Mouse (Mus musculus): ENCODE results near the gene Ets1. TPM values are rescaled to one million over a fixed set of nuclear protein-coding genes. Genes with fewer than 3 reads are reported as not detected.

The Ets1 gene
- polyA plus RNA-seq, 1 experiment from 2014 or later: 13.6 TPM

GRCm38 (mm10) chr9:32608831-32609610 is 27.0 kb upstream of the Ets1 start:
- 86% methylated on average over 10 of the region's 10 CpGs for WGBS
- no peak for TF ChIP-seq CTCF (IDR thresholded peaks at IDR 0.05; ENCODE audit: low read depth)
- Histone ChIP-seq H3K27ac (ENCODE audit: low read depth, low read length) (no peak overlapping the region), H3K9ac (ENCODE audit: low read depth, low read length) (no peak overlapping the region), H3K36me3 (ENCODE audit: control insufficient read depth, insufficient read depth) (no peaks in the 10 kb centered on the region), H3K4me2 (replicated peaks; ENCODE audit: low read depth) (no peak overlapping the region), H3K4me3 (ENCODE audit: low read depth, low read length) (no peak overlapping the region), H3K27me3 (replicated peaks; ENCODE audit: control insufficient read depth, insufficient read depth, low read length) (no peaks in the 10 kb centered on the region), H3K4me1 (replicated peaks; ENCODE audit: control insufficient read depth, insufficient read depth, low read length) (no peaks in the 10 kb centered on the region), H3K9me3 (ENCODE audit: control insufficient read depth) (no peaks in the 10 kb centered on the region)
- ATAC-seq: no peak

GRCm38 (mm10) chr9:32610218-32610617 is 25.8 kb upstream of the Ets1 start:
- no peak for ATAC-seq
- H3K9ac ChIP-seq (ENCODE audit: low read depth, low read length): no peak overlapping the region
- H3K27me3 ChIP-seq (replicated peaks; ENCODE audit: control insufficient read depth, insufficient read depth, low read length): no peaks in the 10 kb centered on the region
- no peak overlapping the region for H3K4me3 ChIP-seq (ENCODE audit: low read depth, low read length)
- H3K4me1 ChIP-seq (replicated peaks; ENCODE audit: control insufficient read depth, insufficient read depth, low read length): no peaks in the 10 kb centered on the region
- no peaks in the 10 kb centered on the region for H3K9me3 ChIP-seq (ENCODE audit: control insufficient read depth)
- H3K27ac ChIP-seq (ENCODE audit: low read depth, low read length): no peak overlapping the region
- no peak for TF ChIP-seq CTCF (IDR thresholded peaks at IDR 0.05; ENCODE audit: low read depth)
- WGBS: 91% methylated on average over 8 of the region's 8 CpGs
- no peak overlapping the region for H3K4me2 ChIP-seq (replicated peaks; ENCODE audit: low read depth)
- no peaks in the 10 kb centered on the region for H3K36me3 ChIP-seq (ENCODE audit: control insufficient read depth, insufficient read depth)

GRCm38 (mm10) chr9:32610631-32611030 is 25.4 kb upstream of the Ets1 start:
- ATAC-seq: no peak
- no peak overlapping the region for H3K4me2 ChIP-seq (replicated peaks; ENCODE audit: low read depth)
- H3K27me3 ChIP-seq (replicated peaks; ENCODE audit: control insufficient read depth, insufficient read depth, low read length): no peaks in the 10 kb centered on the region
- no peaks in the 10 kb centered on the region for H3K36me3 ChIP-seq (ENCODE audit: control insufficient read depth, insufficient read depth)
- H3K9me3 ChIP-seq (ENCODE audit: control insufficient read depth): no peaks in the 10 kb centered on the region
- no peaks in the 10 kb centered on the region for H3K4me1 ChIP-seq (replicated peaks; ENCODE audit: control insufficient read depth, insufficient read depth, low read length)
- no peak for TF ChIP-seq CTCF (IDR thresholded peaks at IDR 0.05; ENCODE audit: low read depth)
- 79% methylated on average over 4 of the region's 4 CpGs for WGBS
- H3K9ac ChIP-seq (ENCODE audit: low read depth, low read length): no peak overlapping the region
- H3K27ac ChIP-seq (ENCODE audit: low read depth, low read length): no peak overlapping the region
- no peak overlapping the region for H3K4me3 ChIP-seq (ENCODE audit: low read depth, low read length)

- Histone ChIP-seq H3K27ac (ENCODE audit: low read depth, low read length) (no peak overlapping the region), H3K4me1 (replicated peaks; ENCODE audit: control insufficient read depth, insufficient read depth, low read length) (no peaks in the 10 kb centered on the region), H3K36me3 (ENCODE audit: control insufficient read depth, insufficient read depth) (no peaks in the 10 kb centered on the region), H3K4me2 (replicated peaks; ENCODE audit: low read depth) (no peak overlapping the region), H3K9me3 (ENCODE audit: control insufficient read depth) (no peaks in the 10 kb centered on the region), H3K27me3 (replicated peaks; ENCODE audit: control insufficient read depth, insufficient read depth, low read length) (no peaks in the 10 kb centered on the region), H3K4me3 (ENCODE audit: low read depth, low read length) (no peak overlapping the region), H3K9ac (ENCODE audit: low read depth, low read length) (no peak overlapping the region)
- TF ChIP-seq CTCF (IDR thresholded peaks at IDR 0.05; ENCODE audit: low read depth): no peak
- WGBS: 83% methylated on average over 4 of the region's 4 CpGs
- ATAC-seq: no peak
Measured at GRCm38 (mm10) chr9:32611340-32611739, 24.7 kb upstream of the Ets1 start.

GRCm38 (mm10) chr9:32612426-32612825 is 23.6 kb upstream of the Ets1 start:
- Histone ChIP-seq H3K27ac (ENCODE audit: low read depth, low read length) (no peak overlapping the region), H3K27me3 (replicated peaks; ENCODE audit: control insufficient read depth, insufficient read depth, low read length) (no peaks in the 10 kb centered on the region), H3K4me1 (replicated peaks; ENCODE audit: control insufficient read depth, insufficient read depth, low read length) (no peaks in the 10 kb centered on the region), H3K9me3 (ENCODE audit: control insufficient read depth) (no peaks in the 10 kb centered on the region), H3K9ac (ENCODE audit: low read depth, low read length) (no peak overlapping the region), H3K36me3 (ENCODE audit: control insufficient read depth, insufficient read depth) (no peaks in the 10 kb centered on the region), H3K4me3 (ENCODE audit: low read depth, low read length) (no peak overlapping the region), H3K4me2 (replicated peaks; ENCODE audit: low read depth) (no peak overlapping the region)
- no peak for ATAC-seq
- no peak for TF ChIP-seq CTCF (IDR thresholded peaks at IDR 0.05; ENCODE audit: low read depth)
- WGBS: 86% methylated on average over 5 of the region's 5 CpGs

- ATAC-seq: no peak
- no peak for TF ChIP-seq CTCF (IDR thresholded peaks at IDR 0.05; ENCODE audit: low read depth)
- Histone ChIP-seq H3K27ac (ENCODE audit: low read depth, low read length) (no peak overlapping the region; the same call in 1 of the 2 replicates), H3K36me3 (ENCODE audit: control insufficient read depth, insufficient read depth) (no peaks in the 10 kb centered on the region), H3K4me3 (ENCODE audit: low read depth, low read length) (no peak overlapping the region), H3K4me2 (replicated peaks; ENCODE audit: low read depth) (no peak overlapping the region), H3K27me3 (replicated peaks; ENCODE audit: control insufficient read depth, insufficient read depth, low read length) (no peaks in the 10 kb centered on the region), H3K9me3 (ENCODE audit: control insufficient read depth) (no peaks in the 10 kb centered on the region), H3K9ac (ENCODE audit: low read depth, low read length) (no peak overlapping the region), H3K4me1 (replicated peaks; ENCODE audit: control insufficient read depth, insufficient read depth, low read length) (no peaks in the 10 kb centered on the region)
- WGBS: 47% methylated on average over 6 of the region's 6 CpGs
Measured at GRCm38 (mm10) chr9:32612861-32613421, 23.1 kb upstream of the Ets1 start.
